Comparison of ENCODE assay signal across 8 mouse cellular contexts in the genomic region with DNA sequence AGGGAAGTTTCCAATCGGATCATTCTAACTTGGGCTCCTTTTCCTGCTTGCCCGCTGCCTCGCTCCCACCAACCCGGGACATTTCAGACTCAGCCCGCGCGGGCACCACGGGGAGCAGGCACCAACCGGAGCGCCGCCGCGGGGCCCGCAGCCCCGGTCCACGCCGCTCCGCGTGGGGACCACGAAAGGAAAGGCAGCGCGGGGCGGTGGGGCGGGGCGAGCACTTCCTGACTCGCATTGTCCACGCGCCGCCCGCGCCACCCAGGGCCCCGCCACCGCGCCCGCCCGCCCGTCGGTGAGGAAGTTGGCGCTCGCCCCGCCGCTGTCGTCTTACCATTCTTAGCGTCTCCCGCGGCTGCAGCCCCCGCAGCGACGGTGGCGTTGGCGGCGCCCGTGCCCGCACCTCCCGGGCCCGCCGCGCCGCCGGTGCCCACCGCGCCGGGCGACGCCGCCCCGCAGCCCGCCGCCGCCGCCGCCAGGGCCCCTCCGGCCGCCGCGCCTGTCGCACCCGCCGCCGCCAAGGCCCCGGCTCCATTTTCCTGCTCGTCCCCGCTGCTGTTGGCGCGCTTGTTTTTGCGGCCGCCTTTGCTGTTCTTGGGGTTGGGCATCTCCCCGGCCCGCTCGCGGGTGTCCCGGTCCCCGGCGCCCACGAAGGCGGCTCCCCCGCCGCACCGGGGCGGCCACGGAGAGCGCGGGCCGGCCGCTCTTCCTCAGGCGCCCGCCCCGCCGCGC. TPM values are rescaled to one million over a fixed set of nuclear protein-coding genes. Genes with fewer than 3 reads are reported as not detected.
DNase-seq lines count a peak whose midpoint lies in the region; ATAC-seq lines count a peak whose summit lies in the region.

No protein-coding gene starts in this region.

- peak overlapping the region; percentile 82 for H3K4me3 ChIP-seq in intestine, embryonic 14.5 days (ENCODE audit: low read depth, low read length)

- peak; percentile 67 for ATAC-seq in intestine, embryonic 14.5 days (replicated peaks; ENCODE audit: low FRiP score, low TSS enrichment, low read depth)

- intact Hi-C loops in left cerebral cortex, postnatal 36 days (cut with DNase I), result loop anchor here (5.0 kb wide), 1 partner anchor 75 kb away; the partner anchor contains the start of gene Abracl

- H3K9ac ChIP-seq in intestine, embryonic 14.5 days (ENCODE audit: low read length), result peak overlapping the region; percentile 92

- peak overlapping the region; percentile 89 for H3K27ac ChIP-seq in intestine, embryonic 14.5 days (ENCODE audit: low read depth)

- WGBS in intestine, embryonic 14.5 days, result under 1% methylated on average over 89 of the region's 110 CpGs

- no peaks in the 10 kb centered on the region for H3K9me3 ChIP-seq in intestine, embryonic 14.5 days (ENCODE audit: control insufficient read depth, low read length)

- no peaks in the 10 kb centered on the region for H3K36me3 ChIP-seq in intestine, embryonic 14.5 days (ENCODE audit: control insufficient read depth, insufficient read depth, low read length)

- DNase-seq in adrenal gland, adult 18-20 months (ENCODE audit: low spot score in 2 of 2), result peak; percentile 67 to 74
- peak; percentile 50 for DNase-seq in embryo, embryonic 10.5 days (ENCODE audit: low spot score)
- DNase-seq in gastrocnemius, postnatal 25 days, result peak; percentile 62
- DNase-seq in intestine, embryonic 14.5 days (ENCODE audit: low spot score), result peak; percentile 71
- peak; percentile 67 to 78 for DNase-seq in left cerebral cortex, postnatal 36 days (ENCODE audit: low spot score in 2 of 2)
- DNase-seq in mesoderm, embryonic 11.5 days (ENCODE audit: low read depth, low spot score), result peak; percentile 51
- peak; percentile 69 for DNase-seq in right cerebral cortex, postnatal 14 days
- DNase-seq in urinary bladder, postnatal 25 days (ENCODE audit: low spot score), result peak; percentile 65

- peak overlapping the region; percentile 57 for H3K4me2 ChIP-seq in intestine, embryonic 14.5 days (ENCODE audit: low read length)

- peaks cover 7% of the 10 kb centered on the region for H3K4me1 ChIP-seq in intestine, embryonic 14.5 days (replicated peaks; ENCODE audit: control insufficient read depth, insufficient read depth, low read length)

- H3K27me3 ChIP-seq in intestine, embryonic 14.5 days (replicated peaks; ENCODE audit: control insufficient read depth, insufficient read depth, low read length), result no peaks in the 10 kb centered on the region

RNA-seq across cellular contexts. Expression of gene Heca, which starts 0.5 kb away (rescaled TPM):
- total RNA-seq in adrenal gland, adult 18-20 months (2021), result 10 to 100 TPM; 26.7 to 37.7 TPM
- 10 to 100 TPM; 12.6 to 15.6 TPM for total RNA-seq in gastrocnemius, postnatal 25 days (2021)
- polyA plus RNA-seq in intestine, embryonic 14.5 days (2014; fragmentation: Nextera tagmentation; extraction: Ambion mirVana), result 4.2 and 5.2 TPM in 2 replicates
- total RNA-seq in left cerebral cortex, postnatal 36 days (2021), result 10 to 100 TPM; 24.8 to 27.8 TPM

Comparison
In these comparisons a context has a peak if more than half of its experiments do, and no peak if none do; other contexts are left out.
1. Peak in every context shown above with its lines: DNase-seq, ATAC-seq, H3K4me3 ChIP-seq and H3K27ac ChIP-seq.